Comparison of ENCODE assay signal across 12 mouse cellular contexts in the genomic region with DNA sequence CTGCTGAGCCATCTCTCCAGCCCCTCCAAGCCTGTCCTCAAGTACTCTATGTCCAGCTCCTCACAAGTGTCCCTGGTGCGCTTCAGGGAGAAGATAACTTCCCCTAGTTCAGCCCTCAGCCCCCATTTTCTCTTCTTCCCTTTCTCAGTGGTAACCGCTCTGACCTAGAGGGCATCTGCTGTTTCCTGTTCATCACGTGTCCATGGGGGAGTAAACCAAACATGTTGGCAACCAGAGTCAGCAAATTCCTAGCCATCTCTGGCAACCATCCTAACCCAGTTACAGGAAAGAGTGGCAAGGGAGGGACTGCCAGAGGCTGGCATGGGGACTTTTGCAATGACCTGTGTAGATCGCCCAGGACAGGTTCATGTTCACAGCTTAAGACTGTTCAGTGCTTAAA. TPM values are rescaled to one million over a fixed set of nuclear protein-coding genes. Genes with fewer than 3 reads are reported as not detected.
DNase-seq lines count a peak whose midpoint lies in the region; ATAC-seq lines count a peak whose summit lies in the region.
"Had no signal": no experiment of that assay in that cellular context is flagged by ENCODE, and none has a peak within 500 bp of the region (broad histone marks: within the 10 kb centered on the region; RNA-seq: fewer than 3 reads in every experiment).

No protein-coding gene starts in this region.

- no peak overlapping the region for H3K9ac ChIP-seq in forebrain, embryonic 11.5 days (ENCODE audit: low read length)
- H3K9ac ChIP-seq: limb, embryonic 15.5 days; midbrain, embryonic 15.5 days had no signal

- H3K9me3 ChIP-seq in heart, embryonic 10.5 days, result no peaks in the 10 kb centered on the region
- no peaks in the 10 kb centered on the region for H3K9me3 ChIP-seq in forebrain, embryonic 11.5 days (ENCODE audit: control insufficient read depth, low read length)
- H3K9me3 ChIP-seq: limb, embryonic 15.5 days; midbrain, embryonic 15.5 days had no signal

- H3K4me1 ChIP-seq in heart, embryonic 10.5 days, result no peaks in the 10 kb centered on the region
- no peaks in the 10 kb centered on the region for H3K4me1 ChIP-seq in forebrain, embryonic 11.5 days (replicated peaks; ENCODE audit: control insufficient read depth, insufficient read depth, low read length)
- H3K4me1 ChIP-seq: limb, embryonic 15.5 days; midbrain, embryonic 15.5 days had no signal

- DNase-seq in heart, adult 9 months (ENCODE audit: low spot score in 2 of 2), result peak; percentile 44 to 66
- no peak for DNase-seq in heart, embryonic 10.5 days (ENCODE audit: low spot score)
- peak; percentile 86 for DNase-seq in 416B (ENCODE audit: low read depth)
- peak; percentile 41 for DNase-seq in adrenal gland, postnatal 14 days
- no peak for DNase-seq in forebrain, embryonic 11.5 days (ENCODE audit: low spot score)
- DNase-seq in right cerebral cortex, adult 18-20 months, result no peak
- DNase-seq: gastrocnemius, postnatal 36 days had no signal

- no peak overlapping the region for H3K4me3 ChIP-seq in heart, embryonic 10.5 days
- H3K4me3 ChIP-seq in macrophage (ENCODE audit: inconsistent target), result no peak overlapping the region
- no peak overlapping the region for H3K4me3 ChIP-seq in forebrain, embryonic 11.5 days (ENCODE audit: low read depth, low read length)
- H3K4me3 ChIP-seq: limb, embryonic 15.5 days; midbrain, embryonic 15.5 days had no signal

- 60% methylated on average over 4 of the region's 4 CpGs for WGBS in heart, embryonic 10.5 days
- WGBS in macrophage (ENCODE audit: missing documents), result 4% methylated on average over 4 of the region's 4 CpGs
- 92% methylated on average over 4 of the region's 4 CpGs for WGBS in forebrain, embryonic 11.5 days

- H3K27me3 ChIP-seq in heart, embryonic 10.5 days (ENCODE audit: insufficient read depth, poor library complexity, severe bottlenecking), result no peaks in the 10 kb centered on the region
- H3K27me3 ChIP-seq in forebrain, embryonic 11.5 days (ENCODE audit: control insufficient read depth, insufficient read depth, low read length), result no peaks in the 10 kb centered on the region
- H3K27me3 ChIP-seq: limb, embryonic 15.5 days; midbrain, embryonic 15.5 days had no signal

- H3K79me2 ChIP-seq in macrophage (ENCODE audit: inconsistent target), result no peaks in the 10 kb centered on the region

- no peak overlapping the region for H3K4me2 ChIP-seq in forebrain, embryonic 11.5 days (ENCODE audit: low read depth, low read length, severe bottlenecking)
- H3K4me2 ChIP-seq: limb, embryonic 15.5 days; midbrain, embryonic 15.5 days had no signal

- ATAC-seq in forebrain, embryonic 11.5 days (replicated peaks; ENCODE audit: low FRiP score), result no peak
- no peak for ATAC-seq in CD4-positive, CD25-positive, alpha-beta regulatory T cell, adult 4 months
- ATAC-seq: midbrain, embryonic 15.5 days had no signal

- H3K36me3 ChIP-seq in heart, embryonic 10.5 days, result no peaks in the 10 kb centered on the region
- H3K36me3 ChIP-seq in macrophage (ENCODE audit: inconsistent target), result peaks cover 4% of the 10 kb centered on the region; the same call in 1 of the 2 replicates
- H3K36me3 ChIP-seq in forebrain, embryonic 11.5 days (ENCODE audit: control insufficient read depth, insufficient read depth, low read length), result no peaks in the 10 kb centered on the region
- H3K36me3 ChIP-seq: limb, embryonic 15.5 days; midbrain, embryonic 15.5 days had no signal

- H3K27ac ChIP-seq in heart, embryonic 10.5 days, result no peak overlapping the region
- peak overlapping the region; percentile 96 for H3K27ac ChIP-seq in macrophage
- H3K27ac ChIP-seq in forebrain, embryonic 11.5 days (ENCODE audit: low read depth, low read length), result no peak overlapping the region
- H3K27ac ChIP-seq: kidney, postnatal 0 days; limb, embryonic 15.5 days; midbrain, embryonic 15.5 days had no signal

RNA-seq across cellular contexts. Expression of gene Slc41a2, which starts 36.0 kb away (rescaled TPM):
- 0.15 and 0.47 TPM in 2 replicates for polyA plus RNA-seq in heart, embryonic 10.5 days (2016; fragmentation: Nextera tagmentation; extraction: Ambion mirVana)
- 5.1 and 7.2 TPM in 2 replicates for total RNA-seq in adrenal gland, postnatal 14 days (2021)
- 100 to 1,000 TPM in 6 of 26 experiments, 10 to 100 TPM in 20; 34.9 to 224 (median 71.5) TPM for total RNA-seq in macrophage (2018; cell fraction: chromatin; rRNA removed)
- 10 to 100 TPM; 17.6 to 37.8 (median 23.1) TPM for total RNA-seq in macrophage (2018; cell fraction: cytosol; rRNA removed)
- total RNA-seq in macrophage (2018; cell fraction: nucleus; rRNA removed), result 100 to 1,000 TPM in 1 of 26 experiments, 10 to 100 TPM in 25; 28.8 to 138 (median 41.8) TPM
- polyA plus RNA-seq in macrophage (2018), result 15.4 to 19.3 TPM (median 15.9 TPM) in 3 replicates
- polyA plus RNA-seq in forebrain, embryonic 11.5 days (2014; fragmentation: Nextera tagmentation; extraction: Ambion mirVana), result 0.56 and 1.2 TPM in 2 replicates
- 1 to 10 TPM in 1 of 2 experiments, not detected in 1; 2.0 TPM for polyA plus RNA-seq in CD4-positive, CD25-positive, alpha-beta regulatory T cell, adult 4 months (2017; shearing (Covaris generic))

RNA-seq across cellular contexts. Expression of gene D10Wsu102e, which starts 58.3 kb away (rescaled TPM):
- 0.64 and 0.80 TPM in 2 replicates for polyA plus RNA-seq in heart, embryonic 10.5 days (2016; fragmentation: Nextera tagmentation; extraction: Ambion mirVana)
- total RNA-seq in adrenal gland, postnatal 14 days (2021), result 0.63 and 0.94 TPM in 2 replicates
- 10 to 100 TPM in 4 of 26 experiments, 1 to 10 TPM in 22; 1.9 to 16.3 (median 7.6) TPM for total RNA-seq in macrophage (2018; cell fraction: chromatin; rRNA removed)
- total RNA-seq in macrophage (2018; cell fraction: cytosol; rRNA removed), result under 1 TPM; 0.38 to 0.90 (median 0.55) TPM
- total RNA-seq in macrophage (2018; cell fraction: nucleus; rRNA removed), result 10 to 100 TPM in 3 of 26 experiments, 1 to 10 TPM in 23; 1.3 to 12.0 (median 4.1) TPM
- polyA plus RNA-seq in macrophage (2018), result 0.41 to 0.67 TPM (median 0.49 TPM) in 3 replicates
- polyA plus RNA-seq in forebrain, embryonic 11.5 days (2014; fragmentation: Nextera tagmentation; extraction: Ambion mirVana), result 1.4 and 1.6 TPM in 2 replicates
- 1 to 10 TPM; 1.0 to 1.2 TPM for polyA plus RNA-seq in CD4-positive, CD25-positive, alpha-beta regulatory T cell, adult 4 months (2017; shearing (Covaris generic))

Comparison
In these comparisons a context has a peak if more than half of its experiments do, and no peak if none do; other contexts are left out.
1. DNase-seq: peak in heart, adult 9 months (2 of 2), 416B (single experiment) and adrenal gland, postnatal 14 days (single experiment); none in heart, embryonic 10.5 days (single experiment), forebrain, embryonic 11.5 days (single experiment) and right cerebral cortex, adult 18-20 months (single experiment).